Mouse (Mus musculus) lung, postnatal 10 days (tissue): ENCODE measurements around the gene Olfr945.

Experiments
- DNase-seq: peaks from one replicate; pipeline ENCODE4 v3.0.0; 2021

The Olfr945 gene

GRCm38 (mm10) chr9:39276718-39277117 lies at the start of gene Olfr945:
Gene Olfr945, minus strand, starts transcription at chr9:39276818.
- DNase-seq, result no peak

GRCm38 (mm10) chr9:39325945-39326344 lies 49.3 kb upstream of the Olfr945 start, which contains the start of gene Olfr948:
Gene Olfr948, minus strand, starts transcription at chr9:39326045.
- no peak for DNase-seq

GRCm38 (mm10) chr9:39287136-39287535 lies 10.5 kb upstream of the Olfr945 start:
- no peak for DNase-seq

- no peak for DNase-seq
These were observed 26.7 kb downstream of the Olfr945 start, which contains the start of gene Olfr1537 for GRCm38 (mm10) chr9:39249894-39250293. Gene Olfr1537, minus strand, starts transcription at chr9:39249994.
